Mouse (Mus musculus): ENCODE measurements around the gene Iqschfp. TPM values are rescaled to one million over a fixed set of nuclear protein-coding genes. Genes with fewer than 3 reads are reported as not detected.

The Iqschfp gene
- polyA plus RNA-seq, 2 experiments = 0.33 TPM; not detected in 1

DNA sequence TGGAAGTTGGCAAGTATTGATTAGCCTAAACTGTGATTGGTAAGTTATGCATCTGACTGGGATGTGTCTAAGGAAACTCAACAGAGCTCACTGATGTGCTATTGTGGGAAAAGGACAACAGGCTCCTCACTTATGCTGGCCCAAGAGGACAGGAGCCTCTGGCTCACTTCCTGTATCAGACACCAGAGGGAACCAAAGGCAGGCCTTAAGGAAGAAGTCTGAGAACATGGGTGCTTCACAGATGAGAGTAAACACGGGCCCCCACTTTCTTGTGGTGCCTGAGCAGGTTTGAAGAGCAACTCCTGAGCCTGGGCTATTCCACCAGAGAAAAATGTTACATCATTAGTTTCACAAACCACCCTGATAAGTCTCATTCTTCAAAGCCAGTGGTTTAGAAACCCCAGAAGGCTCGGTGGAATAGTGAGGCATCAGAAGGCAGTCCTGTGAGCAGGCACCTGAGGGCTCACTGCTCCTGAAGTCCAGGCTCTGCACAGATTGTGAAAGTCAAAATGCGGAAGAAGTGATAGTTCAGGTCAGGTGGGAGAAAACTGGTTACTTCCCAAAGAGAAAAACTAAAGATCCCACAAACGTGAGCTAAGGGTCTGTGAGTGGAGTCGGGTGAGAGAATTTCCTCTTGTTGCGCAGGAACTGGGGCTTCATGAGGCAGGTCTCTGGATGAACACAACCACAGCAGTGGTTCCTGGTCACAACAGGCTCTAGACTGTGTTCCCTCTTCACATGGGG lies 754.5 kb downstream of the Iqschfp start:
- Histone ChIP-seq H3K9me3 (ENCODE audit: control insufficient read depth, low read length) (no peaks in the 10 kb centered on the region), H3K9ac (ENCODE audit: low read depth, low read length, severe bottlenecking) (no peak overlapping the region), H3K36me3 (ENCODE audit: control insufficient read depth, insufficient read depth, low read length) (no peaks in the 10 kb centered on the region), H3K27ac (replicated peaks; ENCODE audit: low read depth, low read length) (no peak overlapping the region), H3K4me1 (ENCODE audit: control insufficient read depth, insufficient read depth, low read length) (no peaks in the 10 kb centered on the region), H3K27me3 (ENCODE audit: control insufficient read depth, insufficient read depth, low read length) (no peaks in the 10 kb centered on the region), H3K4me2 (replicated peaks; ENCODE audit: low read depth, low read length, severe bottlenecking) (no peak overlapping the region), H3K4me3 (replicated peaks; ENCODE audit: low read length) (no peak overlapping the region)
- no peak for DNase-seq (ENCODE audit: low spot score)
- no peak for TF ChIP-seq POLR2A (IDR thresholded peaks at IDR 0.05; ENCODE audit: borderline replicate concordance, extremely low read depth, insufficient read depth, insufficient read length)
- 84% methylated on average over 6 of the region's 6 CpGs for WGBS
- ATAC-seq (ENCODE audit: low FRiP score, low read depth) = no peak

DNA sequence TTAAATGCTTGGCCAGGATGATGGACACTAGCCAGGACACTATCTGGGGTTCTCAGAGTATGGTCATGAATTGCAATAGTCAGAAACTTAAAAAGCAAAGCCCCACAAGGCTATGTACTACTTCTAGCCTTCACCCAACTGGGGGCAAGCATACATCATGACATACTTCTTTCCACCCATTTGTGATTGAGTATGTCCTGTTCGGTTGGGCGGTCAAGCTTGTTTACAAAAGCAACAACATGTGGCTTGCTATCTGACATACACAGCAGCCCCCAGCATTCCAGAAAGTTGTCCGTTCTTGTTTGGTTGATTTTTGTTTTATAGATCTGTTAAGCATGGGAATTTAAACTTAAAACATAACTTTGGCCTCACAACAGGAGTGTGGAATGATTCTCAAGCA lies 755.2 kb downstream of the Iqschfp start:
- Histone ChIP-seq H3K36me3 (ENCODE audit: control insufficient read depth, insufficient read depth, low read length) (no peaks in the 10 kb centered on the region), H3K9me3 (ENCODE audit: control insufficient read depth, low read length) (no peaks in the 10 kb centered on the region), H3K27me3 (ENCODE audit: control insufficient read depth, insufficient read depth, low read length) (no peaks in the 10 kb centered on the region), H3K4me3 (replicated peaks; ENCODE audit: low read length) (no peak overlapping the region), H3K27ac (replicated peaks; ENCODE audit: low read depth, low read length) (no peak overlapping the region), H3K4me2 (replicated peaks; ENCODE audit: low read depth, low read length, severe bottlenecking) (no peak overlapping the region), H3K9ac (ENCODE audit: low read depth, low read length, severe bottlenecking) (no peak overlapping the region), H3K4me1 (ENCODE audit: control insufficient read depth, insufficient read depth, low read length) (no peaks in the 10 kb centered on the region)
- DNase-seq (ENCODE audit: low spot score) (no peak), ATAC-seq (ENCODE audit: low FRiP score, low read depth) (no peak)
- TF ChIP-seq POLR2A (IDR thresholded peaks at IDR 0.05; ENCODE audit: borderline replicate concordance, extremely low read depth, insufficient read depth, insufficient read length) = no peak
- 87% methylated on average over 3 of the region's 3 CpGs for WGBS

DNA sequence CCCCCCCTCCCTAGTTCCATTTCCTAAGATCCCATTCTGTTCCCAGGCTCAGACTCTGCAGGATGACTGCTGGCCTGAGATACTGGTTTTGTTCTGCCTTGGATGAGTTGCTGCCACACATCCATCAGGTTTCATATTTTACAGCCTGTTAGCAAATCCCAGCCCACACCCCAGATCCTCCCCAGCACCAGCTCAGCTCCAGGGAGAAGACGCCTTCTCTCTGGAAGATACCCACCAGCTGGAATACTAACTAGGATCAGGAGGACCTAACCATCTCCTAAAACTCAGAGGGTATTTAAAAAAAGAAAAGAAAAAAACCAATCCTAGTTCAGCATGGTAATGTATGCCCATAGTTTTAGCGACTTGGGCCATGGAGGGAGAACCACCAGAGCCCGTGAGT lies 758.2 kb downstream of the Iqschfp start:
- Histone ChIP-seq H3K27ac (replicated peaks; ENCODE audit: low read depth, low read length) (no peak overlapping the region), H3K4me2 (replicated peaks; ENCODE audit: low read depth, low read length, severe bottlenecking) (no peak overlapping the region), H3K9ac (ENCODE audit: low read depth, low read length, severe bottlenecking) (no peak overlapping the region), H3K4me3 (replicated peaks; ENCODE audit: low read length) (no peak overlapping the region), H3K4me1 (ENCODE audit: control insufficient read depth, insufficient read depth, low read length) (no peaks in the 10 kb centered on the region), H3K27me3 (ENCODE audit: control insufficient read depth, insufficient read depth, low read length) (no peaks in the 10 kb centered on the region), H3K9me3 (ENCODE audit: control insufficient read depth, low read length) (no peaks in the 10 kb centered on the region), H3K36me3 (ENCODE audit: control insufficient read depth, insufficient read depth, low read length) (no peaks in the 10 kb centered on the region)
- TF ChIP-seq POLR2A (IDR thresholded peaks at IDR 0.05; ENCODE audit: borderline replicate concordance, extremely low read depth, insufficient read depth, insufficient read length) = no peak
- 87% methylated on average over 3 of the region's 3 CpGs for WGBS
- ATAC-seq (ENCODE audit: low FRiP score, low read depth) (no peak), DNase-seq (ENCODE audit: low spot score) (no peak)

DNA sequence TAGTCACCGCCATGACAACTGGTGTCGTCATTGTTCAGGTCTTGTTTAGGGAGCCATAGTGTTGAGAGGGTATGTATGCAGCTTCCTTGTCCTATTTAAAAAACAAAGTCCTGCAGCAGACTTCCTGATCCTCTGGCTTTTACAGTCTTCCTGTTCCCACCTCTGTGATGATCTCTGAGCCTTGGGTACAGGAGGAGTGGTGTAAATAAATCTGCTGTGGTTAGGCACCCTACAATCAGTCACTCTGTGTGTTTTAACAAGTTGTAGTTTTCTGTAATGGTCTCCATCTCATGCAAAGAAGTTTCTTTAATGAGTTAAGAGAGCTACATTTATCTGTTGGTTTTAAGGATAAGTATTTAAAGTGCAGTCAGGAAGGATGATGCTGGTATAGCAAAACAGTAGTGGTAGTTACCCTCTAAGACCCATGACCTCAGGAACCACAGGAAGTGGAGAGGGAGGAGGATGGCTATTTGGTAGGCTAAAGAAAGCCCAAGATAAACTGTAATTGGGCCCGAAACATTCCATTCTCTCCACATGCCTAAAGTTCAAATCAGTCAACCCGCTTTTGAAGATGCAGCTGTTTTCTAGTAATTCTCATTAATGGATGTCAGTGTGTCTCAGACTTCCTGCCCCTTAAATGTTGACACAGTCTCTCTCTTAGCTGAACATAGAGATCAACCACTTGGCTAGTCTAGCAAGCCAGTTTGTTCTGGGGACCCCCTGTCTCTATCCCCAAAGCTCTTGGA lies 764.7 kb downstream of the Iqschfp start:
- 86% methylated on average over 4 of the region's 4 CpGs for WGBS
- no peak overlapping the region for H3K4me3 ChIP-seq (replicated peaks; ENCODE audit: low read length)
- no peaks in the 10 kb centered on the region for H3K36me3 ChIP-seq (ENCODE audit: control insufficient read depth, insufficient read depth, low read length)
- no peak for ATAC-seq (ENCODE audit: low FRiP score, low read depth)
- no peak for TF ChIP-seq POLR2A (IDR thresholded peaks at IDR 0.05; ENCODE audit: borderline replicate concordance, extremely low read depth, insufficient read depth, insufficient read length)
- no peaks in the 10 kb centered on the region for H3K27me3 ChIP-seq (ENCODE audit: control insufficient read depth, insufficient read depth, low read length)
- H3K27ac ChIP-seq (replicated peaks; ENCODE audit: low read depth, low read length) = no peak overlapping the region
- H3K4me1 ChIP-seq (ENCODE audit: control insufficient read depth, insufficient read depth, low read length) = no peaks in the 10 kb centered on the region
- DNase-seq (ENCODE audit: low spot score) = no peak
- no peaks in the 10 kb centered on the region for H3K9me3 ChIP-seq (ENCODE audit: control insufficient read depth, low read length)
- no peak overlapping the region for H3K4me2 ChIP-seq (replicated peaks; ENCODE audit: low read depth, low read length, severe bottlenecking)
- no peak overlapping the region for H3K9ac ChIP-seq (ENCODE audit: low read depth, low read length, severe bottlenecking)

DNA sequence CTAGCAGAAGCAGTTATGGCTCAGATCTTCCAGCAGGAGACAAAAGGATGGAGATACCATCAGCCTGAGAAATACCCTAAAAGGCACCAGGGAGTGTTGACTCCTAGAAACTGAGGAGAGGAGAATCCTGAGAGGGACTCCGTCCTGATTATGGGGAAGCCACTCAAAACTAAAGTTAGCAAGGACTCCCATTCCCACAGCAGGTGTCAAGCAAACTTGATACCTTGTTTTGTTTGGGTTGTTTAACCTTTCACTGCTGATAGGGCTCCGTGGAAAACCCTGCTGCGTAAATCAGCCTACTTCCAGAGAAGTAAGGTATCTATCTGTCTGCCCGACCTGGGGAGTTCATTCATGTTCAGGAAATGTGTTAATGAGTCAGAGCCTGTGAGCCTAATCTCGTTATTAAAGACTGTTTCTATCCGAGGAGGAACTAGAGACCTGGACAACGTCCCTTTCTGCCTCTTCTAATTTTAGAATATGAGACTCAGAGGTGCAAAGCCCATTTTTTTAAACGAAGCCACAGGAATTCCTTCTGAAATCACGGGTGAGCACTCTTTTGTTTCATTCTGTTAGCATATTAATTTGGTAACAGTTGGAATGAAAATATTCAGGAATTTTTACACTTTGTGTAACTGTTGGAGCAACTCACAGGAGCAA lies 765.7 kb downstream of the Iqschfp start:
- no peak overlapping the region for H3K4me3 ChIP-seq (replicated peaks; ENCODE audit: low read length)
- no peak overlapping the region for H3K4me2 ChIP-seq (replicated peaks; ENCODE audit: low read depth, low read length, severe bottlenecking)
- no peaks in the 10 kb centered on the region for H3K36me3 ChIP-seq (ENCODE audit: control insufficient read depth, insufficient read depth, low read length)
- H3K9ac ChIP-seq (ENCODE audit: low read depth, low read length, severe bottlenecking) = no peak overlapping the region
- no peaks in the 10 kb centered on the region for H3K9me3 ChIP-seq (ENCODE audit: control insufficient read depth, low read length)
- H3K27ac ChIP-seq (replicated peaks; ENCODE audit: low read depth, low read length) = no peak overlapping the region
- DNase-seq (ENCODE audit: low spot score) = no peak
- no peak for TF ChIP-seq POLR2A (IDR thresholded peaks at IDR 0.05; ENCODE audit: borderline replicate concordance, extremely low read depth, insufficient read depth, insufficient read length)
- no peaks in the 10 kb centered on the region for H3K27me3 ChIP-seq (ENCODE audit: control insufficient read depth, insufficient read depth, low read length)
- WGBS = 29% methylated on average over 9 of the region's 9 CpGs
- no peaks in the 10 kb centered on the region for H3K4me1 ChIP-seq (ENCODE audit: control insufficient read depth, insufficient read depth, low read length)
- no peak for ATAC-seq (ENCODE audit: low FRiP score, low read depth)

Data from limb, embryonic 14.5 days (tissue).